Mouse (Mus musculus): ENCODE data around the gene Chit1. TPM values are rescaled to one million over a fixed set of nuclear protein-coding genes. Genes with fewer than 3 reads are reported as not detected.

Chit1 gene
- polyA plus RNA-seq, 1 experiment: not detected

DNA sequence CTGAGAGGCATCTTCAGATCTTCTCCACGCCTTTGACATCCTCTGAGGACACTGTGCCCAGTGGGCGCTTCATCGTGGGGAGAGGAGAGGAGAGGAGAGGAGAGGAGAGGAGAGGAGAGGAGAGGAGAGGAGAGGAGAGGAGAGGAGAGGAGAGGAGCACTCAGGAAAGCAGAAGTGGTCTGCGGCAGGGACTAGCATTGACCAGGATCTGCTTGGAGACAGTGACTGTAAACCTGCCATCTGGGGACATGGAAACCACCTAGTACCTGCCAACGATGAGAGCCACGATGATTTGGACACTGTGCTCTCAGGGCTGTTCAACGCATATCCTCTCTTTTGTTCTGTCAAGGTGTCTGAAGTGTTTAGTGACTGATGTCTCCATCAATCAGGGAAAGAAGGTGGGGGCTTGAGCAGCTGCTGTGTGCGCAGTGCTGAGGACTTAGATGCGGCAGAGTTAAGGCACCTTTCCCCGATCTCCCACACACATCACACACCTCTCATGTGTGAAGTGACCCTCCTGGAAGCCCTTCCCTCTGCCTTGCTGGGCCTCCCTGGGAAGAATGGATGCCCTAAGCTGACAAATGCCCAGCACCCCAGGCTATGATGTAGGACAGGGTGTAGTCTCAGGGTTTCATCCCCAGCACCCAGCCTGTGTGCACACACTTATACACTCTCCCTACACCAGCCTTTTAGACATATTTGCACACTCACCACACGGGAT, 5.8 kb upstream of the Chit1 start:
- Histone ChIP-seq H3K9me3 (no peaks in the 10 kb centered on the region), H3K4me1 (peaks cover 63% of the 10 kb centered on the region), H3K27me3 (replicated peaks) (peaks cover 17% of the 10 kb centered on the region), H3K36me3 (replicated peaks; ENCODE audit: low read length) (no peaks in the 10 kb centered on the region), H3K4me3 (replicated peaks) (peak overlapping the region; percentile 3)
- no peak for TF ChIP-seq FLI1 (IDR thresholded peaks at IDR 0.05; ENCODE audit: low read length)

DNA sequence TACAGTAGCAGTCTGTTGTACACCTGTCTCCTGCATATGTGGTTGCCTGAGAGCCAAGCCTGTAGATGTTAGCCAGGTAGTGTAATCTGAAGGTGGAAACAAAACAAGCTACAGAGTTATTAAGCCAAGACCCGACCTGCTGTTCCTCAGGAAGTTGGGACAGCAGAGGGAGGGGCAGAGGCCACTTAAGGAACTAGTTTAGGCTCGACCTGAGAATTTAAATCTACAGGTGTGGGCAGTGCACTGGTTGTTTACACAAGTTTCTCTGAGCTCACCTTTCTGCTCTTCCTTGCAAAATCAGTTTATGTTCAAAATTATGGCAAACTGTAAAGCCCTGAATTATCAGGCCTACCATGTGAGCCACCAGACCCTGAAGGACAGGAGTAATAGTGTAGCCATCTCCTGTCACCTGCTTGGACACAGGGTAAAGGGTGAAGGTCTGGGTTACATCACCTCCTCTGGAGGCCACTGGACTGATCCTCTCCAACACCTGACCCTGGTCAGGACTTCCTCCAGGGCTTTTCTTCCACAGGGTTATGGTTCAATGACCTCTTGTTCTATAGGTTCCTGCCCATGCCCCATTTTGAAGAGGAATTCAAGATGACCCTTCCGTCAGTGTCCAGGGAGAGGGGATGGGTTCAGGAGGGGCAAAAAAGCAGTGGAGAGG, 5.1 kb upstream of the Chit1 start:
- H3K4me1 ChIP-seq: peaks cover 62% of the 10 kb centered on the region
- peaks cover 17% of the 10 kb centered on the region for H3K27me3 ChIP-seq (replicated peaks)
- no peaks in the 10 kb centered on the region for H3K9me3 ChIP-seq
- no peak overlapping the region for H3K4me3 ChIP-seq (replicated peaks)
- TF ChIP-seq FLI1 (IDR thresholded peaks at IDR 0.05; ENCODE audit: low read length) (no peak), GATA1 (IDR thresholded peaks at IDR 0.05; ENCODE audit: borderline replicate concordance, low read length) (no peak)
- H3K36me3 ChIP-seq (replicated peaks; ENCODE audit: low read length): no peaks in the 10 kb centered on the region

DNA sequence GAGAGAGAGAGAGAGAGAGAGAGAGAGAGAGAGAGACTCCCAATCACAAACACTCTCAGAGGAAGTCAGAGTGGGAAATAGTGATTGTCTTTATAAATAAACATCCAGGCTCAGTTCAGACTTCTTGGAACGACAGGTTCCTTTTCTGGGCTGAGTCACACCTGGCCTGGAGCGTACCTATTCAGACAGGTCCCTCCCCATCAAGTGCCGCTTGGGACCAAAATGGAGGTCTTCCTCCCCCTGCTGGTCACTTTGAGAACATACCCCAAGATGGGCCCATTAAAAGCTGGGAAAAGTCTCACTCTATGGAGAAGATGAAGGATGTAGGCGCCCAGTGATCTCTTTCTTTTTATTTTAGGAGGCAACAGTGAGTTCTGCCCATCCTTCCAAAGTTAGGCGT, 4.3 kb upstream of the Chit1 start:
- no peaks in the 10 kb centered on the region for H3K36me3 ChIP-seq (replicated peaks; ENCODE audit: low read length)
- no peak overlapping the region for H3K4me3 ChIP-seq (replicated peaks)
- H3K4me1 ChIP-seq: peaks cover 54% of the 10 kb centered on the region
- TF ChIP-seq GATA1 (IDR thresholded peaks at IDR 0.05; ENCODE audit: borderline replicate concordance, low read length) (no peak), FLI1 (IDR thresholded peaks at IDR 0.05; ENCODE audit: low read length) (no peak)
- no peaks in the 10 kb centered on the region for H3K9me3 ChIP-seq
- H3K27me3 ChIP-seq (replicated peaks): peaks cover 17% of the 10 kb centered on the region

DNA sequence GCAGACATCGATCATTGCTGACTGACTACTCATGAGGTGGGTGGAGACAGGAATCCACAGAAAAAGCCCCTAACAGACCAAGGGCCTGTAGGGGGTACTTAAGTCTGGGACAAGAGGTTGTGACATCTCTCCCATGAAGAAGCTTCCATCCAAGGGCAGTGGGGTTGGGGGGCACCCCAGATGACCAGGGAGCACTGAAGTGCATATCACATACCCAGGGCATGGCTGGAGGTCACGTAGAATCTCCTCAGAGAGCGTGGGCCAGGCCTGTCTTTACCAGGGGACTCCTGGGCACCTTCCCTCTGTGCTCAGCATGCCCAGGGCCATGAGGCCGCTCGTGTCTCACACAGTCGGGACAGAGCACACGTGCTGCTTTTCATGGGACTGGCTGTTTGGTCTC, 3.3 kb upstream of the Chit1 start:
- H3K4me3 ChIP-seq (replicated peaks): no peak overlapping the region
- no peaks in the 10 kb centered on the region for H3K9me3 ChIP-seq
- no peaks in the 10 kb centered on the region for H3K36me3 ChIP-seq (replicated peaks; ENCODE audit: low read length)
- H3K4me1 ChIP-seq: peaks cover 47% of the 10 kb centered on the region
- no peak for TF ChIP-seq FLI1 (IDR thresholded peaks at IDR 0.05; ENCODE audit: low read length)
- no peak for TF ChIP-seq GATA1 (IDR thresholded peaks at IDR 0.05; ENCODE audit: borderline replicate concordance, low read length)
- peaks cover 22% of the 10 kb centered on the region for H3K27me3 ChIP-seq (replicated peaks)

DNA sequence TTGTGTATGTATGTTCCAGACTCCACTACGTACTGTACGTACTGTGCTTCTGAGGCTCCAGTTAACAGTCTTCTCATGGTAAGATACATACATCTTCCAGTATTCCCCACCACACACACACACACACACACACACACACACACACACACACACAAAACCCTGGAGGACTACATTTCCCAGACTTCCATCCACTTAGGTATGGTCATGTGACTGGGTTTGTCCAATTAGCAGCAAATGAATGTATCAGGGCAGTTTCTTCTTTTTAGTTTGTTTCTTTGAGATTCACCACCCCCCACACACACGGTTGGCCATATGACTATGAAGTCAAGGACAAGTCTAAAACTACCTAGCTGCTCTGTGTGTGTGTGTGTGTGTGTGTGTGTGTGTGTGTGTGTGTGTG, 1.0 kb upstream of the Chit1 start:
- no peaks in the 10 kb centered on the region for H3K9me3 ChIP-seq
- TF ChIP-seq FLI1 (IDR thresholded peaks at IDR 0.05; ENCODE audit: low read length) (no peak), GATA1 (IDR thresholded peaks at IDR 0.05; ENCODE audit: borderline replicate concordance, low read length) (no peak)
- no peaks in the 10 kb centered on the region for H3K36me3 ChIP-seq (replicated peaks; ENCODE audit: low read length)
- H3K4me1 ChIP-seq: peaks cover 25% of the 10 kb centered on the region
- H3K4me3 ChIP-seq (replicated peaks): no peak overlapping the region
- H3K27me3 ChIP-seq (replicated peaks): peaks cover 40% of the 10 kb centered on the region

DNA sequence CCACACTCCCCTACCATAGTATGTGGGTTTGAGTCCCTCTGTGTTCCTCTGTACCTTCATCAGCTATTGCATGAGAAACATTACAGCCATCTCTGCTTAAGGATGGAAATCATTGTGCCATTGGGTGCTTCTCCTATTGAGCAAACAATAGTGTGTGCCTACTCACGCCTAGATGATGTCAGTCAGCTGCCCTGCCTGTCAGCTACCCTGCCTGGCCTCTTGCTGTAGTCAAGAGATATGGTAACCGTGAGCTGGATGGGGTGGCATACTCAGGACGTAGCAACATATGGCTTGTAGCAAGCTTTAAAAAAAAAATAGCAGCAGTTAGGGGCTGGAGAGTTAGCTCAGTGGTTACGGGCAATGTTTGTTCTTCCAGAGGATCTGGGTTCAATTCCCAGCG, 593 bp upstream of the Chit1 start:
- peaks cover 21% of the 10 kb centered on the region for H3K4me1 ChIP-seq
- H3K27me3 ChIP-seq (replicated peaks): peaks cover 42% of the 10 kb centered on the region
- TF ChIP-seq GATA1 (IDR thresholded peaks at IDR 0.05; ENCODE audit: borderline replicate concordance, low read length) (no peak), FLI1 (IDR thresholded peaks at IDR 0.05; ENCODE audit: low read length) (no peak)
- H3K4me3 ChIP-seq (replicated peaks): peak overlapping the region; percentile 59
- H3K36me3 ChIP-seq (replicated peaks; ENCODE audit: low read length): no peaks in the 10 kb centered on the region
- H3K9me3 ChIP-seq: no peaks in the 10 kb centered on the region

DNA sequence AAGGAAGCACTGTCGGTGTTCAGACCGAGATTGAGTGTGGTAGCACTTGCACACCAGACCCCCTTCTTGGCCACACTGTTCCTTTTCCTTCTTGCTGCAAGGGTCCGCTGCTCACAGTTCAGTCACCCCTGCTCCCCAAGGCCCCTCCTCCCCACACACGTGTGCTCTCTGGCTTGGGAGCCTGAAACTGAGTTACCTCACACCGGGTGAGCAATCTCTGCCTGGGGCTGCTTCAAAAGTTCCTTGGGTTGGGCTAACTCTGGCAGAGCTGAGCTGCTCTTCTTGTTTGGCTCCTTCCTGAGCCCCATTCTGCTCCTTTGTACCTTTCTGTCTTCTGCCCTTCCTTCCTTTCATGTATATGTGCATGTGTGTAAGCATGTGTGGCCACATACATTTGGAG, 2.5 kb downstream of the Chit1 start:
- Histone ChIP-seq H3K9me3 (no peaks in the 10 kb centered on the region), H3K4me1 (peaks cover 6% of the 10 kb centered on the region), H3K27me3 (replicated peaks) (peaks cover 42% of the 10 kb centered on the region), H3K36me3 (replicated peaks; ENCODE audit: low read length) (no peaks in the 10 kb centered on the region), H3K4me3 (replicated peaks) (no peak overlapping the region)
- TF ChIP-seq GATA1 (IDR thresholded peaks at IDR 0.05; ENCODE audit: borderline replicate concordance, low read length): no peak
- no peak for TF ChIP-seq FLI1 (IDR thresholded peaks at IDR 0.05; ENCODE audit: low read length)

DNA sequence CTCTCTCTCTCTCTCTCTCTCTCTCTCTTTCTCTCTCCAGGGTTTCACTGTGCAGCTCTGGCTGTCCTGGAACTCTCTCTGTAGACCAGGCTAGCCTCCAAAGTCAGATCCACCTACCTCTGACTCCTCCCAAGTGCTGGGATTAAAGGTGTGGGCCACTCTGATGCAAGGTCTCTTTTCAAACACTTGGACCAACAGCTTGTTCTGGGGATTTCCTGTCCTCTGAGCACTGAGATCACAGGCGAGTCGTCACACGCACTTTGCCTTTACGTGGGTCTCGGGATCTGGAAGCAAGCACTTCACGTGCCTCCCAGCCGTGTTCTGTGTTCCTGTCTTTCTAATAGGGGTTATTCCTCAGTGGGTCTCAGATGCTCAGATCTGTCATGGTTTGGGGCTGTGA, 3.0 kb downstream of the Chit1 start:
- no peaks in the 10 kb centered on the region for H3K9me3 ChIP-seq
- H3K36me3 ChIP-seq (replicated peaks; ENCODE audit: low read length): no peaks in the 10 kb centered on the region
- no peak overlapping the region for H3K4me3 ChIP-seq (replicated peaks)
- H3K27me3 ChIP-seq (replicated peaks): peaks cover 42% of the 10 kb centered on the region
- no peak for TF ChIP-seq FLI1 (IDR thresholded peaks at IDR 0.05; ENCODE audit: low read length)
- no peak for TF ChIP-seq GATA1 (IDR thresholded peaks at IDR 0.05; ENCODE audit: borderline replicate concordance, low read length)
- peaks cover 6% of the 10 kb centered on the region for H3K4me1 ChIP-seq

DNA sequence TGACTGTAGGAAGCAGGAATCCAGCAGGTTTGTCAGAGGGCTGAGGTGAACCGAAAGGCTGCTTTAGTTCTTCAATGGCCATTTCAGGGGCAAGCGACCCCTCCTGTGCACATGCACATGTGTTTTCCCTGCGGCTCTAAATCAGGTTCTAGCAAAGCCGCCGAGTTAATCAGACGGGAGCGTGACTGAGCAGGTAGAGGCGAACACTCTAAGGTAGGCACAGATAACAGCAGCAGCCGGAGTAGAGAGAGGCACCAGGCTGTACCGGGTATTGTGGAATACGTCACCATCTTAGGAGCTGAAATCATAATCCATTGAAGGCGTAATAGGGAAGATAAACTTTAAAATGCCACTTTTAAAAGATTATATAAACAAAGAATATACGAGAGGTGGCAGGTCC, 3.7 kb downstream of the Chit1 start:
- peaks cover 6% of the 10 kb centered on the region for H3K4me1 ChIP-seq
- TF ChIP-seq FLI1 (IDR thresholded peaks at IDR 0.05; ENCODE audit: low read length): no peak

DNA sequence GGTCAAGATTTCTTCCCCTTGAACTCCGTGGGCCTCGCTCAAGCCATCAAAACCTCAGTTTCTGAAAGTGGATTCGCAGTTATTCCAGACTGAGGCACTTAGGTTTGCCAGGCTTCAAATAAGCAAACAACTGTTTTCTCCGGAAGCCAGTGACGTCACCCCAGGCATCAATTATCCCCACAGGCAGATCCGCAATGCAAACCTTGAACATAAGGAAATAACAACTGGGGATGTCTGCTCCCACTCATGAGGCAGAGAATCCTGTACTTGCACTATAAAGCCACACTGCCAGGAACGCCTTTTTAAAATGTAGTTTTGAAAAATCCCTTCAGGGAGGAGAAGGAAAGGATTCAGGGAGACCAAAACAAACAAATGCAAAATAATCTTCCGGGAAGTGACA, 4.4 kb downstream of the Chit1 start:
- Histone ChIP-seq H3K4me1 (peaks cover 4% of the 10 kb centered on the region), H3K4me3 (replicated peaks) (no peak overlapping the region), H3K9me3 (0 out of 2 replicates have a peak, but pooled peaks cover 4% of the 10 kb centered on the region), H3K36me3 (replicated peaks; ENCODE audit: low read length) (no peaks in the 10 kb centered on the region), H3K27me3 (replicated peaks) (peaks cover 42% of the 10 kb centered on the region)
- TF ChIP-seq FLI1 (IDR thresholded peaks at IDR 0.05; ENCODE audit: low read length) (no peak), GATA1 (IDR thresholded peaks at IDR 0.05; ENCODE audit: borderline replicate concordance, low read length) (no peak)

More for the DNA sequence above, 3.7 kb downstream of the Chit1 start:
- H3K36me3 ChIP-seq (replicated peaks; ENCODE audit: low read length): no peaks in the 10 kb centered on the region
- H3K4me3 ChIP-seq (replicated peaks): no peak overlapping the region
- peaks cover 42% of the 10 kb centered on the region for H3K27me3 ChIP-seq (replicated peaks)
- 0 out of 2 replicates have a peak, but pooled peaks cover 4% of the 10 kb centered on the region for H3K9me3 ChIP-seq
